ENCODE assay signal across 10 mouse cellular contexts in the genomic region with DNA sequence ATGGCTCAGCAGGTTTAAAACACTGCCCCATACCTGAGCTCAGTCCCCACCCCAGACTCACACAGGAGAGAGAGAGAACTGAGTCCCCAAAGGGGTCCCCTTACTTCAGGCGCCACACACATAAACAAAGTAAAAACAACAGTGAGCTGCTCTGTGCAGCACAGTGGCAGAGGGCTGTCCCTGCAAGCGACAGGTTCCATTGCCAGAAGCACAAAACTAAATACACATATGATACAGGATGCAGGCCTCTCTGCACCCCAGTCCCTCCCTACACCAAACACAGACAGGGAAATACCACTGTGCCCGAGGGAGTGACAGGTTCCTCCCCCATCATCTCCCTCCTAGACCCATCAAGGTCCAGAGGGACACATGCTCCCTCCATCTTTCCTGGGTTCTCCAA. TPM values are rescaled to one million over a fixed set of nuclear protein-coding genes. Genes with fewer than 3 reads are reported as not detected.
DNase-seq lines count a peak whose midpoint lies in the region; ATAC-seq and TF ChIP-seq lines count a peak whose summit lies in the region.
"Had no signal": no experiment of that assay in that cellular context is flagged by ENCODE, and none has a peak within 500 bp of the region (broad histone marks: within the 10 kb centered on the region; RNA-seq: fewer than 3 reads in every experiment).

No protein-coding gene starts in this region.

- WGBS in forebrain, embryonic 10.5 days = 26% methylated on average over 3 of the region's 3 CpGs
- WGBS in forebrain, embryonic 13.5 days = 27% methylated on average over 3 of the region's 3 CpGs
- WGBS in midbrain, embryonic 12.5 days = 21% methylated on average over 3 of the region's 3 CpGs
- WGBS in midbrain, embryonic 13.5 days = 29% methylated on average over 3 of the region's 3 CpGs
- 45% methylated on average over 3 of the region's 3 CpGs for whole genome bisulfite sequencing in liver, postnatal 0 days (ENCODE audit: insufficient replicate concordance)

- TF ChIP-seq CTCF in liver, postnatal 0 days (IDR thresholded peaks at IDR 0.05; ENCODE audit: low read depth) = no peak

- peaks cover 65% of the 10 kb centered on the region for H3K4me1 ChIP-seq in forebrain, embryonic 10.5 days
- peaks cover 18% of the 10 kb centered on the region; the same call in 1 of the 2 replicates for H3K4me1 ChIP-seq in forebrain, embryonic 13.5 days
- peaks cover 20% of the 10 kb centered on the region for H3K4me1 ChIP-seq in midbrain, embryonic 12.5 days
- H3K4me1 ChIP-seq in midbrain, embryonic 13.5 days (replicated peaks) = peaks cover 16% of the 10 kb centered on the region
- H3K4me1 ChIP-seq in liver, postnatal 0 days (ENCODE audit: insufficient read depth) = peaks cover 13% of the 10 kb centered on the region

- TF ChIP-seq EP300 in liver, postnatal 0 days (IDR thresholded peaks at IDR 0.05; ENCODE audit: low read depth) = no peak

- no peak for ATAC-seq in forebrain, embryonic 13.5 days
- no peak for ATAC-seq in midbrain, embryonic 12.5 days (ENCODE audit: low FRiP score, low read depth)
- no peak for ATAC-seq in midbrain, embryonic 13.5 days
- ATAC-seq in liver, postnatal 0 days = no peak
- ATAC-seq: activated CD4-positive, CD25-positive, alpha-beta regulatory T cell, adult 4 months had no signal

- H3K27ac ChIP-seq in forebrain, embryonic 10.5 days = peak overlapping the region; percentile 83
- no peak overlapping the region for H3K27ac ChIP-seq in forebrain, embryonic 13.5 days
- H3K27ac ChIP-seq in midbrain, embryonic 12.5 days (replicated peaks) = peak overlapping the region; percentile 36; the same call in 1 of the 2 replicates
- H3K27ac ChIP-seq in midbrain, embryonic 13.5 days = no peak overlapping the region
- peak overlapping the region; percentile 71 for H3K27ac ChIP-seq in liver, postnatal 0 days (ENCODE audit: low read depth)

- H3K36me3 ChIP-seq in forebrain, embryonic 10.5 days (replicated peaks) = peaks cover 35% of the 10 kb centered on the region
- 0 out of 2 replicates have a peak, but pooled peaks cover 3% of the 10 kb centered on the region for H3K36me3 ChIP-seq in forebrain, embryonic 13.5 days (ENCODE audit: poor library complexity, severe bottlenecking)
- H3K36me3 ChIP-seq in midbrain, embryonic 12.5 days = peaks cover 6% of the 10 kb centered on the region; the same call in 1 of the 2 replicates
- H3K36me3 ChIP-seq in midbrain, embryonic 13.5 days = no peaks in the 10 kb centered on the region
- no peaks in the 10 kb centered on the region for H3K36me3 ChIP-seq in liver, postnatal 0 days (replicated peaks; ENCODE audit: insufficient read depth, low read length)

- no peak overlapping the region for H3K9ac ChIP-seq in forebrain, embryonic 13.5 days
- H3K9ac ChIP-seq in midbrain, embryonic 12.5 days (replicated peaks) = no peak overlapping the region
- H3K9ac ChIP-seq in midbrain, embryonic 13.5 days (replicated peaks) = no peak overlapping the region
- no peak overlapping the region for H3K9ac ChIP-seq in liver, postnatal 0 days (replicated peaks)

- no peak for DNase-seq in forebrain, embryonic 10.5 days (ENCODE audit: extremely low spot score, low spot score)
- DNase-seq in liver, postnatal 0 days = no peak
- DNase-seq in testis, postnatal 10 days (ENCODE audit: low spot score) = no peak
- DNase-seq in right cerebral cortex, postnatal 25 days = no peak
- no peak for DNase-seq in retina, embryonic 14.5 days (ENCODE audit: low spot score)
- DNase-seq: thymus, postnatal 14 days had no signal

- no peak overlapping the region for H3K4me2 ChIP-seq in forebrain, embryonic 13.5 days
- H3K4me2 ChIP-seq in midbrain, embryonic 12.5 days (replicated peaks) = 0 out of 2 replicates have a peak overlapping the region, but pooled peaks have one; percentile 21
- no peak overlapping the region for H3K4me2 ChIP-seq in midbrain, embryonic 13.5 days (replicated peaks)
- H3K4me2 ChIP-seq in liver, postnatal 0 days (ENCODE audit: low read depth, low read length) = no peak overlapping the region

- H3K4me3 ChIP-seq in forebrain, embryonic 10.5 days = peak overlapping the region; percentile 31; the same call in 1 of the 2 replicates
- H3K4me3 ChIP-seq in forebrain, embryonic 13.5 days = no peak overlapping the region
- no peak overlapping the region for H3K4me3 ChIP-seq in midbrain, embryonic 12.5 days
- no peak overlapping the region for H3K4me3 ChIP-seq in midbrain, embryonic 13.5 days (replicated peaks)
- H3K4me3 ChIP-seq in liver, postnatal 0 days (ENCODE audit: low read depth, low read length) = no peak overlapping the region

- no peaks in the 10 kb centered on the region for H3K27me3 ChIP-seq in forebrain, embryonic 10.5 days (ENCODE audit: poor library complexity, severe bottlenecking)
- no peaks in the 10 kb centered on the region for H3K27me3 ChIP-seq in forebrain, embryonic 13.5 days
- H3K27me3 ChIP-seq in midbrain, embryonic 12.5 days = no peaks in the 10 kb centered on the region
- no peaks in the 10 kb centered on the region for H3K27me3 ChIP-seq in midbrain, embryonic 13.5 days
- no peaks in the 10 kb centered on the region for H3K27me3 ChIP-seq in liver, postnatal 0 days (ENCODE audit: insufficient read depth, low read length)

- H3K9me3 ChIP-seq in forebrain, embryonic 10.5 days = no peaks in the 10 kb centered on the region
- H3K9me3 ChIP-seq in forebrain, embryonic 13.5 days (replicated peaks) = no peaks in the 10 kb centered on the region
- no peaks in the 10 kb centered on the region for H3K9me3 ChIP-seq in midbrain, embryonic 12.5 days
- H3K9me3 ChIP-seq in midbrain, embryonic 13.5 days = no peaks in the 10 kb centered on the region
- H3K9me3 ChIP-seq in liver, postnatal 0 days (ENCODE audit: low read length) = no peaks in the 10 kb centered on the region

RNA-seq across cellular contexts. Expression of gene Dock6, which starts 5.0 kb away (rescaled TPM):
- polyA plus RNA-seq in forebrain, embryonic 10.5 days (2016; fragmentation: Nextera tagmentation; extraction: Ambion mirVana) = 24.2 and 24.7 TPM in 2 replicates
- polyA plus RNA-seq in forebrain, embryonic 13.5 days (2015; fragmentation: Nextera tagmentation; extraction: Ambion mirVana) = 12.5 and 13.9 TPM in 2 replicates
- 20.0 and 24.5 TPM in 2 replicates for polyA plus RNA-seq in midbrain, embryonic 12.5 days (2016; fragmentation: Nextera tagmentation; extraction: Ambion mirVana)
- polyA plus RNA-seq in midbrain, embryonic 13.5 days (2015; fragmentation: Nextera tagmentation; extraction: Ambion mirVana) = 14.2 and 17.0 TPM in 2 replicates
- 3.6 and 4.1 TPM in 2 replicates for polyA plus RNA-seq in liver, postnatal 0 days (2015; fragmentation: Nextera tagmentation; extraction: Ambion mirVana)

RNA-seq across cellular contexts. Expression of gene Angptl8, which starts 12.1 kb away (rescaled TPM):
- 0.62 and 0.94 TPM in 2 replicates for polyA plus RNA-seq in forebrain, embryonic 10.5 days (2016; fragmentation: Nextera tagmentation; extraction: Ambion mirVana)
- polyA plus RNA-seq in forebrain, embryonic 13.5 days (2015; fragmentation: Nextera tagmentation; extraction: Ambion mirVana) = 0.21 TPM in 1 of 2 replicates, not detected in the other
- polyA plus RNA-seq in midbrain, embryonic 12.5 days (2016; fragmentation: Nextera tagmentation; extraction: Ambion mirVana) = 0.28 and 0.64 TPM in 2 replicates
- 0.24 and 0.43 TPM in 2 replicates for polyA plus RNA-seq in midbrain, embryonic 13.5 days (2015; fragmentation: Nextera tagmentation; extraction: Ambion mirVana)
- 74.6 and 75.7 TPM in 2 replicates for polyA plus RNA-seq in liver, postnatal 0 days (2015; fragmentation: Nextera tagmentation; extraction: Ambion mirVana)
- polyA plus RNA-seq: activated CD4-positive, CD25-positive, alpha-beta regulatory T cell, adult 4 months had no signal

RNA-seq across cellular contexts. Expression of gene Kank2, which starts 48.9 kb away (rescaled TPM):
- polyA plus RNA-seq in forebrain, embryonic 10.5 days (2016; fragmentation: Nextera tagmentation; extraction: Ambion mirVana) = 8.6 and 8.9 TPM in 2 replicates
- 2.6 and 3.1 TPM in 2 replicates for polyA plus RNA-seq in forebrain, embryonic 13.5 days (2015; fragmentation: Nextera tagmentation; extraction: Ambion mirVana)
- polyA plus RNA-seq in midbrain, embryonic 12.5 days (2016; fragmentation: Nextera tagmentation; extraction: Ambion mirVana) = 7.7 and 9.9 TPM in 2 replicates
- 3.3 and 4.3 TPM in 2 replicates for polyA plus RNA-seq in midbrain, embryonic 13.5 days (2015; fragmentation: Nextera tagmentation; extraction: Ambion mirVana)
- 2.8 and 3.7 TPM in 2 replicates for polyA plus RNA-seq in liver, postnatal 0 days (2015; fragmentation: Nextera tagmentation; extraction: Ambion mirVana)
- polyA plus RNA-seq: activated CD4-positive, CD25-positive, alpha-beta regulatory T cell, adult 4 months had no signal

Comparison
In these comparisons a context has a peak if more than half of its experiments do, and no peak if none do; other contexts are left out.
1. H3K27ac ChIP-seq: peak in forebrain, embryonic 10.5 days (single experiment), midbrain, embryonic 12.5 days (single experiment) and liver, postnatal 0 days (single experiment); none in forebrain, embryonic 13.5 days (single experiment) and midbrain, embryonic 13.5 days (single experiment).
2. RNA of gene Angptl8, which starts 12.1 kb away (polyA plus RNA-seq): 74.6 to 75.7 TPM in liver, postnatal 0 days; 0.62 to 0.94 TPM in forebrain, embryonic 10.5 days, 0.24 to 0.43 TPM in midbrain, embryonic 13.5 days, 0.28 to 0.64 TPM in midbrain, embryonic 12.5 days and 0.21 TPM in forebrain, embryonic 13.5 days; every median in the first group is over 10 times any median in the second.